Mouse (Mus musculus): ENCODE results near the gene Rpp25.

DNA sequence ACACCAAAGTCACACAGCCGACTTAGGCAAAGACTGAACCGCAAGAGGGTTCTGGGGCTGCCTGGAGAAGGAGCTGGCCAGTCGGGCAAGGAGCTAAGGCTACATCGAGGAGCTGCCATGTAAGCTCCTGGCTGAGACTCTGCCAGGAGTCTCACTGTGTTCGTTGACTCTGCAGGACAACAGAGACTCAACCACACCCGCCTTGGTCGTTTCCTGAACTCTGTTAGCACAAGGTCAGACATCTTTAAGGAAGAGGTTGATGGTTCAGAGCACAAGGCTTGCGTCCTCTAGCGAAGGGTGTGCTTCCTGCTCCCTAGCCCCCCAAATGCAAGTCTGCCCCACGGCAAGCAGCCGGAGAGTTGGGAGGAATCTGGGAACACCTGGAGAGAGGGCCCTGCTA, 44.0 kb downstream of the Rpp25 start:
- no peak for TF ChIP-seq POLR2A (IDR thresholded peaks at IDR 0.05; ENCODE audit: low read depth, low read length)
- TF ChIP-seq CTCF (IDR thresholded peaks at IDR 0.05; ENCODE audit: extremely low read depth, insufficient read depth, insufficient read length, insufficient replicate concordance): no peak
